Mouse (Mus musculus): ENCODE measurements around the gene Fyttd1. TPM values are rescaled to one million over a fixed set of nuclear protein-coding genes. Genes with fewer than 3 reads are reported as not detected.

Gene Fyttd1
- 160 and 173 TPM in 2 replicates for polyA plus RNA-seq (2014; fragmentation: Nextera tagmentation; extraction: Ambion mirVana)

- ATAC-seq (peak; percentile 98), DNase-seq (ENCODE audit: low spot score) (peak; percentile 97)
- peak within 1 kb of the TSS; percentile 86 for H3K9ac ChIP-seq (ENCODE audit: low read length)
- peak within 1 kb of the TSS; percentile 92 for H3K4me3 ChIP-seq (ENCODE audit: low read depth, low read length)
- under 1% methylated on average over 70 of the region's 83 CpGs for WGBS
- H3K27me3 ChIP-seq (replicated peaks; ENCODE audit: control insufficient read depth, insufficient read depth, low read length), result no peaks in the 10 kb centered on the region
- peak within 1 kb of the TSS; percentile 86 for H3K4me2 ChIP-seq (ENCODE audit: low read length)
- no peaks in the 10 kb centered on the region for H3K36me3 ChIP-seq (ENCODE audit: control insufficient read depth, insufficient read depth, low read length)
- peak within 1 kb of the TSS; percentile 84 for H3K27ac ChIP-seq (ENCODE audit: low read depth, low read length)
- H3K9me3 ChIP-seq (replicated peaks; ENCODE audit: control insufficient read depth, low read length), result no peaks in the 10 kb centered on the region
- peaks cover 12% of the 10 kb centered on the region for H3K4me1 ChIP-seq (ENCODE audit: control insufficient read depth, insufficient read depth, low read length)
Measured at GRCm38 (mm10) chr16:32877343-32878156, at the start of gene Fyttd1, which contains the start of gene Rubcn. Fyttd1 (plus strand) TSS chr16:32877500. Rubcn (minus strand) TSS chr16:32877766.

GRCm38 (mm10) chr16:32829104-32829503 lies 48.2 kb upstream of the Fyttd1 start:
- Histone ChIP-seq H3K4me2 (ENCODE audit: low read length) (no peak overlapping the region), H3K27me3 (replicated peaks; ENCODE audit: control insufficient read depth, insufficient read depth, low read length) (no peaks in the 10 kb centered on the region), H3K9ac (ENCODE audit: low read length) (no peak overlapping the region), H3K36me3 (ENCODE audit: control insufficient read depth, insufficient read depth, low read length) (peaks cover 57% of the 10 kb centered on the region), H3K4me1 (ENCODE audit: control insufficient read depth, insufficient read depth, low read length) (no peaks in the 10 kb centered on the region), H3K9me3 (replicated peaks; ENCODE audit: control insufficient read depth, low read length) (no peaks in the 10 kb centered on the region), H3K27ac (ENCODE audit: low read depth, low read length) (no peak overlapping the region), H3K4me3 (ENCODE audit: low read depth, low read length) (no peak overlapping the region)
- DNase-seq (ENCODE audit: low spot score), result no peak
- no peak for ATAC-seq
- WGBS, result 94% methylated on average over 11 of the region's 11 CpGs

- no peak for ATAC-seq
- H3K36me3 ChIP-seq (ENCODE audit: control insufficient read depth, insufficient read depth, low read length), result peaks cover 54% of the 10 kb centered on the region
- 80% methylated on average over 4 of the region's 4 CpGs for WGBS
Measured at GRCm38 (mm10) chr16:32831501-32831900, 45.8 kb upstream of the Fyttd1 start.

DNA sequence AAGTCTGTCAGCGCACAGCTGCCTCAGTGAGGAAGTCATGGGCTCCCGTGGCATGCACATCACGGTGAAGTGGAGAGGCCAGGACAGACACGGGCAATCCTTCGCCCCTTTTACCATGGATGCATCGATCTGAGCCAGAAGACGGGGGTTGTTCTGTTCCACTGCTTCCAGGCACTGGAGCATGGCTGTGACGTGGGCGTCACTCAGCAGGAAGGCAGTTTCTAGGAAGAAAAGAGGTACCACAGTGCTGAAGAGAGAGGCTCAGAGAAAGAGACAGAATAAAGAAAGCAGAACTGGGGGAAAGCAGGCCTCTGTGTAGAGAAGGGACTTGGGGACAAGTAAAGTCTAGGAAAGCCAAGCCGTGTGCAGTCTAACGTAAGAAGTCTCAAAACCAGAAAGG lies 30.2 kb upstream of the Fyttd1 start:
- 93% methylated on average over 11 of the region's 11 CpGs for WGBS
- Histone ChIP-seq H3K36me3 (ENCODE audit: control insufficient read depth, insufficient read depth, low read length) (peaks cover 64% of the 10 kb centered on the region), H3K27ac (ENCODE audit: low read depth, low read length) (no peak overlapping the region), H3K27me3 (replicated peaks; ENCODE audit: control insufficient read depth, insufficient read depth, low read length) (no peaks in the 10 kb centered on the region), H3K4me1 (ENCODE audit: control insufficient read depth, insufficient read depth, low read length) (no peaks in the 10 kb centered on the region), H3K9ac (ENCODE audit: low read length) (no peak overlapping the region), H3K9me3 (replicated peaks; ENCODE audit: control insufficient read depth, low read length) (no peaks in the 10 kb centered on the region; the same call in 1 of the 2 replicates), H3K4me3 (ENCODE audit: low read depth, low read length) (no peak overlapping the region), H3K4me2 (ENCODE audit: low read length) (no peak overlapping the region)
- ATAC-seq (no peak), DNase-seq (ENCODE audit: low spot score) (no peak)

More at GRCm38 (mm10) chr16:32831501-32831900, 45.8 kb upstream of the Fyttd1 start:
- no peak overlapping the region for H3K27ac ChIP-seq (ENCODE audit: low read depth, low read length)
- H3K4me3 ChIP-seq (ENCODE audit: low read depth, low read length), result no peak overlapping the region
- no peak for DNase-seq (ENCODE audit: low spot score)
- H3K4me2 ChIP-seq (ENCODE audit: low read length), result no peak overlapping the region
- H3K27me3 ChIP-seq (replicated peaks; ENCODE audit: control insufficient read depth, insufficient read depth, low read length), result no peaks in the 10 kb centered on the region
- H3K9ac ChIP-seq (ENCODE audit: low read length), result no peak overlapping the region
- no peaks in the 10 kb centered on the region for H3K9me3 ChIP-seq (replicated peaks; ENCODE audit: control insufficient read depth, low read length)
- no peaks in the 10 kb centered on the region for H3K4me1 ChIP-seq (ENCODE audit: control insufficient read depth, insufficient read depth, low read length)

DNA sequence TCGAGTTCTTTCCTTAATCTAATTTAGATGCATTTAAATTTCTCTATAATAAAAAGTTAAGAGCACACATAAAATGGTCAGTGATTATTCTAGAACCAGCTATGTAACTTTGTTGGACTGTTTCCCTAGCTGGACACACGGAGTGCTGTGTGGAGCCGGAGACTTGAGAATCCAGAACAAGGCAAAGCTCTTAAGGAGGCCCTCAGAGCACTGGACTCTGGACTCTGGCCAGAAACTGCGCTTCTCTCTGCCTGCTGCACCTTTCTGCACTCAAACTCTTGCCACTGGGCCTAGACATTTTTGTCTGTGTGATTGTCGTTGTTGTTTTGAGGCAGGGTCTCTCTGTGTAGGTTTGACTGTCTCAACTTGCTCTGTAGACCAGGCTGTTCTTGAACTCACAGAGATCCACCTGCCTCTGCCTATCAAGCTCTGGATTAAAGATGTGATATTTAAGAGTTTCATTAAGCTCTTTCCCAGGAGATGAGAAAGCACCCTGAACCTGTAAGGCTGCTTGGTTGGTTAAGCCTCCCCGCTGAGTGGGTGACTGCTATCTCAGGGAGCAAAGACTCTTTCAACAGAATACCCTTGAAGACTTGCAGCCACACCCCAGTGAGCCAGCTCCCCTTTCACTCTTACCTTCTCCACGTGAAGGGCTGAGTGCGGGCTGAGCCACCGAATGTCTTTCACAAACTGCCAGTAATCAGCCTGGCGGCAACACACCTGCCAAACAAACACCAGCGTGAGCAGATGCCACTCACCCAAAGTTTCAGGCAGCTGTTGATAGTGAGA lies 28.1 kb upstream of the Fyttd1 start:
- Histone ChIP-seq H3K4me3 (ENCODE audit: low read depth, low read length) (no peak overlapping the region), H3K27me3 (replicated peaks; ENCODE audit: control insufficient read depth, insufficient read depth, low read length) (no peaks in the 10 kb centered on the region), H3K9ac (ENCODE audit: low read length) (no peak overlapping the region), H3K4me2 (ENCODE audit: low read length) (no peak overlapping the region), H3K9me3 (replicated peaks; ENCODE audit: control insufficient read depth, low read length) (no peaks in the 10 kb centered on the region; the same call in 1 of the 2 replicates), H3K36me3 (ENCODE audit: control insufficient read depth, insufficient read depth, low read length) (peaks cover 52% of the 10 kb centered on the region), H3K4me1 (ENCODE audit: control insufficient read depth, insufficient read depth, low read length) (peaks cover 2% of the 10 kb centered on the region; the same call in 1 of the 2 replicates), H3K27ac (ENCODE audit: low read depth, low read length) (no peak overlapping the region)
- WGBS, result 93% methylated on average over 11 of the region's 11 CpGs
- ATAC-seq (no peak), DNase-seq (ENCODE audit: low spot score) (no peak)

GRCm38 (mm10) chr16:32853492-32854049 lies 23.7 kb upstream of the Fyttd1 start:
- ATAC-seq (no peak), DNase-seq (ENCODE audit: low spot score) (peak; percentile 10)
- Histone ChIP-seq H3K4me1 (ENCODE audit: control insufficient read depth, insufficient read depth, low read length) (peaks cover 4% of the 10 kb centered on the region; the same call in 1 of the 2 replicates), H3K9ac (ENCODE audit: low read length) (no peak overlapping the region), H3K27ac (ENCODE audit: low read depth, low read length) (peak overlapping the region; percentile 15; the same call in 1 of the 2 replicates), H3K4me2 (ENCODE audit: low read length) (no peak overlapping the region), H3K36me3 (ENCODE audit: control insufficient read depth, insufficient read depth, low read length) (peaks cover 17% of the 10 kb centered on the region), H3K4me3 (ENCODE audit: low read depth, low read length) (no peak overlapping the region), H3K9me3 (replicated peaks; ENCODE audit: control insufficient read depth, low read length) (no peaks in the 10 kb centered on the region; the same call in 1 of the 2 replicates), H3K27me3 (replicated peaks; ENCODE audit: control insufficient read depth, insufficient read depth, low read length) (no peaks in the 10 kb centered on the region)
- 65% methylated on average over 13 of the region's 13 CpGs for WGBS

- Histone ChIP-seq H3K27ac (ENCODE audit: low read depth, low read length) (peak overlapping the region; percentile 15; the same call in 1 of the 2 replicates), H3K27me3 (replicated peaks; ENCODE audit: control insufficient read depth, insufficient read depth, low read length) (no peaks in the 10 kb centered on the region), H3K4me3 (ENCODE audit: low read depth, low read length) (no peak overlapping the region), H3K4me2 (ENCODE audit: low read length) (no peak overlapping the region), H3K36me3 (ENCODE audit: control insufficient read depth, insufficient read depth, low read length) (peaks cover 13% of the 10 kb centered on the region), H3K9ac (ENCODE audit: low read length) (no peak overlapping the region), H3K4me1 (ENCODE audit: control insufficient read depth, insufficient read depth, low read length) (peaks cover 4% of the 10 kb centered on the region; the same call in 1 of the 2 replicates), H3K9me3 (replicated peaks; ENCODE audit: control insufficient read depth, low read length) (no peaks in the 10 kb centered on the region; the same call in 1 of the 2 replicates)
- peak; percentile 82 for DNase-seq (ENCODE audit: low spot score)
- 55% methylated on average over 2 of the region's 2 CpGs for WGBS
- peak; percentile 32; the same call in 1 of the 2 replicates for ATAC-seq
Measured at GRCm38 (mm10) chr16:32854050-32854571, 23.2 kb upstream of the Fyttd1 start.

DNA sequence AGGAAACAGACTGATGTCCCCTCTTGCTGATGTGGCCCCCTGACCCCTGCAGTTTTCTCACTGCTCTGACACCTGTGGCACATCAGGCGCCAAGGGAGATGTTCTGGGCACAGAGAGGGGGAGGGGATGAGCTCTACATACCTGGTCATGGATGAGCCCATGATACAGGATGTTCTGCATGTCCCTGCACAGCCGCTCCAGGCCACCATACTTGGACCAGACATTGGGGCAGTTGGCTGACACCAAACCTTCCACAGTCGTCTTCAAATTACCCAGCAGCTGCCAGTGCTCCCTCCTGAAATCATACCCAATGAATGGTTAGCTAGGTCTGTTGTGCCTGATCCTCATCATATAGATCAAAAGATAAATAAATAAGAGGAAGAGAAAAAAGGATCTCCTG lies 20.5 kb upstream of the Fyttd1 start:
- H3K4me1 ChIP-seq (ENCODE audit: control insufficient read depth, insufficient read depth, low read length), result peaks cover 4% of the 10 kb centered on the region; the same call in 1 of the 2 replicates
- no peak overlapping the region for H3K27ac ChIP-seq (ENCODE audit: low read depth, low read length)
- no peak overlapping the region for H3K9ac ChIP-seq (ENCODE audit: low read length)
- WGBS, result 97% methylated on average over 3 of the region's 3 CpGs
- H3K36me3 ChIP-seq (ENCODE audit: control insufficient read depth, insufficient read depth, low read length), result 0 out of 2 replicates have a peak, but pooled peaks cover 7% of the 10 kb centered on the region
- H3K4me3 ChIP-seq (ENCODE audit: low read depth, low read length), result no peak overlapping the region
- no peak for ATAC-seq
- no peak for DNase-seq (ENCODE audit: low spot score)
- no peak overlapping the region for H3K4me2 ChIP-seq (ENCODE audit: low read length)
- H3K9me3 ChIP-seq (replicated peaks; ENCODE audit: control insufficient read depth, low read length), result no peaks in the 10 kb centered on the region
- no peaks in the 10 kb centered on the region for H3K27me3 ChIP-seq (replicated peaks; ENCODE audit: control insufficient read depth, insufficient read depth, low read length)
